Mouse (Mus musculus): ENCODE data around the gene Adam12.
A peak's percentile ranks its signal among the peaks of the same experiment; 100 is the strongest.

The Adam12 gene

GRCm38 (mm10) chr7:133862233-133862632 is 369.7 kb downstream of the Adam12 start:
- peak; percentile 48 to 54 for DNase-seq

DNA sequence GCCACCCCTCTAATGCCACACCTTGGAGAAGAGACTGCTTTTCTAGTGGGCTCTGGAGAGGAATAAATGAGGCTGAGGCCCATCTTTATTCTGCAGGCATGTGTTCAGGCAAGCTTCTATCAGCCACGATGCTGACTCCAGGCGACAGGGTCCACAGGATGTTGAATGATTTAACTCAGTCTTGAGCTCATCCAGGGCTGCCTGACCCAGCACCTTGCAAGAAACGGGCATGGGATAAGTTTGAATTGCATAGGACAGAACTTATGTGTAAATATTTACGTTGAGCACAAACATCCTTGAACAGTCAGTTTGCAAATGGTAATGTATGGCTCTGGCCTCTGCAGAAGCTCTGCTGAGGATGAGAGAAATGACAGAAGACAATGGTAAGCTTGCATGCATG is 372.4 kb downstream of the Adam12 start:
- DNase-seq: no peak

- DNase-seq: peak; percentile 86 to 91
These were observed 373.4 kb downstream of the Adam12 start for GRCm38 (mm10) chr7:133858506-133858905.

- peak; percentile 89 to 91 for DNase-seq
These were observed 375.7 kb downstream of the Adam12 start for GRCm38 (mm10) chr7:133856278-133856677.

DNA sequence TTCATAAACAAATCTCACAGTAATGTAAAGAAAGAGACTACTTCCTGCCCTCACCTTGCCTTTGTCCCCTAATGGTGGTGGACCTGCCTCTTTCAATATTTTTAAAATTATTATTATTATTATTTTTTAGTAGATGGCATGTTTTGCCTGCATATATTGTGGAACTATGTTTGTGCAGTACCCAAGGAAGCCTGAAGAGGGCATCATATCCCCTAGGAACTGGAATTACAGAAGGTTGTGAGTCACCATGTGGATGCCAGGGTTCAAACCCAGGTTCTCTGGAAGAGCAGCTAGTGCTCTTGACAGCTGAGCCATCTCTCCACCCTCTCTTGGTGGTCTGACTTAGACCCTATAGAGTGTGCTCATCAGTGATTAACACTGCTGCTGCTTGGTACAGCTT is 381.2 kb downstream of the Adam12 start:
- no peak for DNase-seq

- DNase-seq: no peak
These were observed 383.8 kb downstream of the Adam12 start for GRCm38 (mm10) chr7:133848180-133848579.

- no peak for DNase-seq
These were observed 384.8 kb downstream of the Adam12 start for GRCm38 (mm10) chr7:133847175-133847574.

GRCm38 (mm10) chr7:133842079-133842478 is 389.9 kb downstream of the Adam12 start:
- no peak for DNase-seq

GRCm38 (mm10) chr7:133839546-133839945 is 392.4 kb downstream of the Adam12 start:
- DNase-seq: peak; percentile 69 to 70

Measured in cerebellum, postnatal 10 days (tissue).